In genomic region chrX:7674284-7675000, GRCm38 (mm10) we compare ENCODE assay signal across 8 mouse cellular contexts. TPM values are rescaled to one million over a fixed set of nuclear protein-coding genes. Genes with fewer than 3 reads are reported as not detected.
DNase-seq lines count a peak whose midpoint lies in the region; ATAC-seq lines count a peak whose summit lies in the region.

No protein-coding gene starts in this region.

- 32% methylated on average over 28 of the region's 28 CpGs for WGBS in embryonic facial prominence, embryonic 10.5 days

- peaks cover 5% of the 10 kb centered on the region for H3K9me3 ChIP-seq in erythroblast, embryonic 14.5 days (ENCODE audit: control insufficient read depth, low read length)
- H3K9me3 ChIP-seq in embryonic facial prominence, embryonic 10.5 days, result peaks cover 4% of the 10 kb centered on the region; the same call in 1 of the 2 replicates

- H3K27ac ChIP-seq in embryonic facial prominence, embryonic 10.5 days (replicated peaks), result peak overlapping the region; percentile 40; the same call in 1 of the 2 replicates

- peaks cover 9% of the 10 kb centered on the region for H3K27me3 ChIP-seq in erythroblast, embryonic 14.5 days (ENCODE audit: control insufficient read depth)
- H3K27me3 ChIP-seq in embryonic facial prominence, embryonic 10.5 days (replicated peaks; ENCODE audit: low read depth, poor library complexity, severe bottlenecking), result peaks cover 21% of the 10 kb centered on the region; the same call in 1 of the 2 replicates

- H3K4me3 ChIP-seq in erythroblast, embryonic 14.5 days (replicated peaks), result peak overlapping the region; percentile 45
- peak overlapping the region; percentile 41 for H3K4me3 ChIP-seq in embryonic facial prominence, embryonic 10.5 days

- no peak for ATAC-seq in erythroblast, adult 5-6 weeks (replicated peaks; ENCODE audit: low FRiP score, poor library complexity, severe bottlenecking)
- 0 out of 2 replicates have a peak, but pooled peaks have one; percentile 7 for ATAC-seq in megakaryocyte, adult 5-6 weeks (ENCODE audit: poor library complexity, severe bottlenecking)

- H3K36me3 ChIP-seq in erythroblast, embryonic 14.5 days (ENCODE audit: control insufficient read depth), result no peaks in the 10 kb centered on the region
- H3K36me3 ChIP-seq in embryonic facial prominence, embryonic 10.5 days (replicated peaks), result no peaks in the 10 kb centered on the region

- H3K4me1 ChIP-seq in erythroblast, embryonic 14.5 days (ENCODE audit: control insufficient read depth), result peaks cover 32% of the 10 kb centered on the region
- peaks cover 18% of the 10 kb centered on the region for H3K4me1 ChIP-seq in embryonic facial prominence, embryonic 10.5 days

- peak; percentile 19 to 21 for DNase-seq in B cell, adult 2 months
- peak; percentile 44 for DNase-seq in embryonic facial prominence, embryonic 10.5 days (ENCODE audit: low spot score)
- DNase-seq in kidney, adult 11 months, result peak; percentile 35
- DNase-seq in thymus, postnatal 10 days (ENCODE audit: low spot score in 2 of 2), result peak; percentile 23
- no peak for DNase-seq in frontal cortex, postnatal 14 days (ENCODE audit: low spot score in 2 of 2)

RNA-seq across cellular contexts. Expression of gene Plp2, which starts 3.3 kb away (rescaled TPM):
- 0.28 and 1.5 TPM in 2 replicates for polyA plus RNA-seq in erythroblast, embryonic 14.5 days (2012)
- 137 and 180 TPM in 2 replicates for total RNA-seq in erythroblast, adult 5-6 weeks (2015; ENCODE audit: low replicate concordance)
- 26.9 and 37.0 TPM in 2 replicates for total RNA-seq in erythroblast, adult 5-6 weeks (2017; ENCODE audit: low replicate concordance)
- 49.7 TPM in 2 replicates for polyA plus RNA-seq in embryonic facial prominence, embryonic 10.5 days (2016; fragmentation: Nextera tagmentation; extraction: Ambion mirVana)
- total RNA-seq in megakaryocyte, adult 5-6 weeks (2015), result 987 and 1,037 TPM in 2 replicates
- total RNA-seq in megakaryocyte, adult 5-6 weeks (2017), result 267 and 300 TPM in 2 replicates

RNA-seq across cellular contexts. Expression of gene Magix, which starts 6.6 kb away (rescaled TPM):
- polyA plus RNA-seq in erythroblast, embryonic 14.5 days (2012), result not detected in 2 replicates
- total RNA-seq in erythroblast, adult 5-6 weeks (2015; ENCODE audit: low replicate concordance), result not detected in 2 replicates
- total RNA-seq in erythroblast, adult 5-6 weeks (2017; ENCODE audit: low replicate concordance), result 0.09 TPM in 1 of 2 replicates, not detected in the other
- 0.09 TPM in 1 of 2 replicates, not detected in the other for polyA plus RNA-seq in embryonic facial prominence, embryonic 10.5 days (2016; fragmentation: Nextera tagmentation; extraction: Ambion mirVana)
- total RNA-seq in megakaryocyte, adult 5-6 weeks (2015), result not detected in 2 replicates
- total RNA-seq in megakaryocyte, adult 5-6 weeks (2017), result 0.18 TPM in 1 of 2 replicates, not detected in the other

RNA-seq across cellular contexts. Expression of gene Prickle3, which starts 17.4 kb away (rescaled TPM):
- 0.03 TPM in 2 replicates for polyA plus RNA-seq in erythroblast, embryonic 14.5 days (2012)
- total RNA-seq in erythroblast, adult 5-6 weeks (2015; ENCODE audit: low replicate concordance), result 2.5 and 5.0 TPM in 2 replicates
- total RNA-seq in erythroblast, adult 5-6 weeks (2017; ENCODE audit: low replicate concordance), result 1.0 and 2.1 TPM in 2 replicates
- polyA plus RNA-seq in embryonic facial prominence, embryonic 10.5 days (2016; fragmentation: Nextera tagmentation; extraction: Ambion mirVana), result 4.1 and 4.2 TPM in 2 replicates
- 7.0 and 8.7 TPM in 2 replicates for total RNA-seq in megakaryocyte, adult 5-6 weeks (2015)
- total RNA-seq in megakaryocyte, adult 5-6 weeks (2017), result 7.9 and 9.3 TPM in 2 replicates

RNA-seq across cellular contexts. Expression of gene Gpkow, which starts 22.5 kb away (rescaled TPM):
- 0.19 and 0.22 TPM in 2 replicates for polyA plus RNA-seq in erythroblast, embryonic 14.5 days (2012)
- 7.9 and 13.4 TPM in 2 replicates for total RNA-seq in erythroblast, adult 5-6 weeks (2015; ENCODE audit: low replicate concordance)
- total RNA-seq in erythroblast, adult 5-6 weeks (2017; ENCODE audit: low replicate concordance), result 9.0 and 11.3 TPM in 2 replicates
- 40.2 and 40.3 TPM in 2 replicates for polyA plus RNA-seq in embryonic facial prominence, embryonic 10.5 days (2016; fragmentation: Nextera tagmentation; extraction: Ambion mirVana)
- 24.8 and 25.7 TPM in 2 replicates for total RNA-seq in megakaryocyte, adult 5-6 weeks (2015)
- 24.2 and 25.7 TPM in 2 replicates for total RNA-seq in megakaryocyte, adult 5-6 weeks (2017)

RNA-seq across cellular contexts. Expression of gene Syp, which starts 36.2 kb away (rescaled TPM):
- polyA plus RNA-seq in erythroblast, embryonic 14.5 days (2012), result 0.04 and 0.08 TPM in 2 replicates
- 15.6 TPM in 1 of 2 replicates, not detected in the other for total RNA-seq in erythroblast, adult 5-6 weeks (2015; ENCODE audit: low replicate concordance)
- total RNA-seq in erythroblast, adult 5-6 weeks (2017; ENCODE audit: low replicate concordance), result 0.28 and 0.51 TPM in 2 replicates
- 9.3 and 9.7 TPM in 2 replicates for polyA plus RNA-seq in embryonic facial prominence, embryonic 10.5 days (2016; fragmentation: Nextera tagmentation; extraction: Ambion mirVana)
- 0.50 and 1.5 TPM in 2 replicates for total RNA-seq in megakaryocyte, adult 5-6 weeks (2015)
- total RNA-seq in megakaryocyte, adult 5-6 weeks (2017), result 1.2 and 3.7 TPM in 2 replicates

Comparison
In these comparisons a context has a peak if more than half of its experiments do, and no peak if none do; other contexts are left out.
1. DNase-seq: peak in B cell, adult 2 months (2 of 2), embryonic facial prominence, embryonic 10.5 days (single experiment), kidney, adult 11 months (single experiment) and thymus, postnatal 10 days (2 of 2); none in frontal cortex, postnatal 14 days (0 of 2).